Mouse (Mus musculus): ENCODE measurements around the gene Gm20695.

Gm20695 gene

DNA sequence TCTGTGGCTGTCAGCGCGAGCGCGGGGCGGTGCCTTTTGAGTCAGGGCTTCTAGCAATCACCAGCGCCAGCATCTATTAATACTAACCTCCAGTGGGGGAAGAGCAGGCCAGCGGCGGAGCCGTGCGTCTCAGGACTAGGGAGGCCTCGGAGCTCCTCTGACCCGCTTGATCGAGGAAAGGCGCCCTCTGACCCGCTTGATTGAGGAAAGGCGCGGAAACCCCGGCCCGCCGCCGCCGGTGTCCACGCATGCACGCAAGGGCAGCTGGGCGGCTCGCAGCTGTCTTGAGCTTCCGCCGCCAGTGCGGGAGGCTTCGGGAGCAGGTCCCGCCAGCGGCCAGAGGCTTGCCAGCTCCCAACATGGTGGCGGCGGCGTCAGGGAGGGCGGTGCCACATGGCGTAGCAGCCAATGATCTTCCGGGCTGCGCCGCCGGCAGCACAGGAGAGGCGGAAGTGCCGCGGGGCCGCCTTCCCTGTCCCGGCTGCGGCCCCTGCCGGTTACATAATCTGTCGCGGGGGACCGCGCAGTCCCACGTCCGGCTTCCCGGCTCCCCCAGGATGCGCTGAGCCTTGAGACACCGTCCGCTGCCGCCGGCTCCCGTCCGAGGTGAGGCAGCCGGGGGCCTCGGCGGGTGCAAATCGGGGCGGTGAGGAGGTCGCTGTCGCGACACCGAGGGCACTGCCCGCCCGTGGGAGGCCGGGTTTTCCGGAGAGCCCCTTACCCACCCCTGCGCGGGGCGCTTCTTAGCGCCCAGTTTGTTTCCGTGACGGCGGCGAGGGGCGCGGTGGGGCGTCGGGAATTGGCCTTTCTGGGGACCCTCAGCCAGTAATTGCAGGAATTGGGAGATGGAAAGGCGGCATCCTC is at the start of gene Gm20695, which contains the start of gene Zfp597:
Gm20695 (plus strand) TSS at position 448 of the 864 bp plus-strand sequence.
Zfp597 (minus strand) TSS at position 361 of the 864 bp plus-strand sequence.
- TF ChIP-seq GATA4 (IDR thresholded peaks at IDR 0.05; ENCODE audit: insufficient replicate concordance, low read length) = peak; percentile 65; the same call in 1 of the 2 replicates

DNA sequence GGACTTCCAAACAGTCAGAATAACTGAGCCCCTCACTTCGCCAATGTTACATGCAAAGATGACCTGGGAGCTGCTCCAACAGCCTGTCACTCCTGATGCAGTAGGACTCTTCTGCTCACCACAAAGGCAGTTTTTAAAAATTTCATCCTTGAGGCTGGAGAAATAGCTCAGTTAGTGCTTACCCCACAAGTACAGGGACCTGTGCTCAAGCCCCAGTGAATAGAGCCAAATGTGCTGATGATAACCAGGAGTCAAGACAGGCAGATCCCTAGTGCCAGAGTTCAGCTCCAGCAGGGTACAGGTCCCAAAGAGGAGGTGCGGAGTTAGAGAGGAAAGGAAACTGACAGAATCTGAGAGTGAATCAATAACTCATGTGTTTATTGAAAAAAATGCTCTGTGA is 49.0 kb upstream of the Gm20695 start:
- TF ChIP-seq GATA4 (IDR thresholded peaks at IDR 0.05; ENCODE audit: insufficient replicate concordance, low read length) = no peak

DNA sequence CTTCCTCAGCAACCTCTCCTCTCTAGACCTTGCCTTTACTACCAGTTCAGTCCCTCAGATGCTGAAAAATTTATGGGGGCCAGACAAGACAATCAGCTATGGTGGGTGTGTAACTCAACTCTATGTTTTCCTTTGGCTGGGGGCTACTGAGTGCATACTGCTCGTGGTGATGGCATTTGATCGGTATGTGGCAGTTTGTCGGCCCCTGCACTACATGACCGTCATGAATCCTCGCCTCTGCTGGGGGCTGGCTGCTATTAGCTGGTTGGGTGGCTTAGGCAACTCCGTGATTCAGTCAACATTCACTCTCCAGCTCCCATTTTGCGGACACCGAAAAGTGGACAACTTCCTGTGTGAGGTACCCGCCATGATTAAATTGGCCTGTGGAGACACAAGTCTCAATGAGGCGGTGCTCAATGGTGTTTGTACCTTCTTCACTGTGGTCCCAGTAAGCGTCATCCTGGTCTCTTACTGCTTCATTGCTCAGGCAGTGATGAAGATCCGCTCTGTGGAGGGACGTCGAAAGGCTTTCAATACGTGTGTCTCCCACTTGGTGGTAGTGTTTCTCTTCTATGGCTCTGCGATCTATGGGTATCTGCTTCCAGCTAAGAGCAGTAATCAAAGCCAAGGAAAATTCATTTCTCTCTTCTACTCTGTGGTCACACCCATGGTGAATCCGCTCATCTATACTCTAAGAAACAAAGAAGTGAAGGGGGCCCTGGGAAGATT is 45.1 kb upstream of the Gm20695 start:
- TF ChIP-seq GATA4 (IDR thresholded peaks at IDR 0.05; ENCODE audit: insufficient replicate concordance, low read length) = no peak

DNA sequence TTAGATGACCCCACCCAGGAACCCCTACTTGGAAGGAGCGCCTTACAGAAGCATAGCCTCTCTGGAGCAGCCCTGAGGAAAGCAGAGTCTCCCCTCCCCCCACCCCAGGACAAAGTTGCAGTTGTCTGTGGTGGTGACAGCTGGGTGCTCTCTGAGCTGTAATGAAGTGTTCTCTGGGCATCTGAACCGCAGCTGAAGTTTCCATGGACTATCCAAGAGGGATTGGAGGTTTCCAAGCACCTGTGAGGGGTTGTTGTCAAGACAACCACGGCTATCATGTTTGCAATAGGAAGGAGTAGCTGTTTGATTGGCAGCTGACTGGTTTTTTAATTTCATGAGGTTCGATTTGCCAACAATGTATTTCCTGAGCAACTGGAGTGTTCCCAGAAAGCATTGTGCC is 41.5 kb upstream of the Gm20695 start:
- no peak for TF ChIP-seq GATA4 (IDR thresholded peaks at IDR 0.05; ENCODE audit: insufficient replicate concordance, low read length)

DNA sequence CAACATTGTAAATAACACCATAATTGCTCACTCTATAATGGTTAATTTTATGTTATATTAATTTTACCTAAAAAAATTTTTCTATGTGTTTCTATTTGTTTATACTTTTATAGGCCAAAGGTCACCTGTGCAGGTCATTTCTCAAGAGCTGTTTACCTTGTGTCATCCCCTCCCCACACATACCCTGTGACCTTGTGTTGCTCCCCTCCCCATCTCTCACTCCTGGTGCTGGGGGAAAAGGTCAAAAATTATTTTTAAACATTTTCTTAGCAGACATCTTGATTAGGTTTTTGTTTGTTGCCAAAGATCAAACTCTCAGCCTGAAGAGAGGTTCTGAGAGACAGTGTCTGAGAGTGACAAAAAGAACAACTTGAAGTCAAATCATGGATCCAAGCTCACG is 40.7 kb upstream of the Gm20695 start:
- TF ChIP-seq GATA4 (IDR thresholded peaks at IDR 0.05; ENCODE audit: insufficient replicate concordance, low read length) = no peak

DNA sequence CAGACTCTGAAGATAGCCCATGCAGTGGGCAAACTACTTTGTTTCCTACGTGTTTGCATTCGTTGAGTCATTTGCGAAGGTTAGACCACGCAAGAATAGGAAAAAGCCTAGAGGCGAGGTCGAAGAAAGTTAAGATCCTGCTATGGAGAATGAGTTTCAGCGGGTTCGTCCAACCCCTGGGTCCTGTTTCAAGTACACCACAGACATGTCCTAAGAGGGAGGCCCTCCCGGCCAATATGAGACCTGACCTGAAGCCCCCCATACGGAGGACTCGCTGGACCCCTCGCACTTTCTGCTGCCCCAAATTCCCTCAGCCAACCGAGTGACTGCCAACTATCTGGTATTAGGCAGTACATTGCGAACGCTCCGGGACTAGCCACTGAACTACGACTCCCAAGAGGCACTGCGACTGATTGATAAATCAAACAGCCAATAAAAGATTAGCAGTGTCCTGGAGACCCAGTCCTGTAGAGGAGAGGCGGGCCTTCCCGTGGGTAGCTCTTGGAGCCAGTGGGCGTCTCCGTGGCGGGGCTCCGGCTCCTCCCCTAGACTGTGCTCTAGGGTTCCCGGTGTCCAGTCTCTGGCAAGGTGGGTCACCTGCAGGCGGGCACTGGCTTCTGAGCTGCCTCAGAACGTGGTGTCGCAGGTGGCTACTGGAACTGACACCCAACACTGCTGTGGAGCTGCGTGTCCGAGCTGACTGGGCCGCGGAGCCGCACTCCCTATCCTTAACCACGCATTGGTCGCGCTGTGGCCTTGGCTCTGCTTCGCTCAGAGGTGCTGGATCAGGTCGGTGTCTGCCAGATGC is 37.5 kb upstream of the Gm20695 start, which contains the start of gene Zfp174:
Zfp174 (plus strand) TSS at position 558 of the 808 bp plus-strand sequence.
- TF ChIP-seq GATA4 (IDR thresholded peaks at IDR 0.05; ENCODE audit: insufficient replicate concordance, low read length) = no peak; the same call in 1 of the 2 replicates

- no peak for TF ChIP-seq GATA4 (IDR thresholded peaks at IDR 0.05; ENCODE audit: insufficient replicate concordance, low read length)
Observed at GRCm38 (mm10) chr16:3847871-3848270, 36.6 kb upstream of the Gm20695 start.

- no peak for TF ChIP-seq GATA4 (IDR thresholded peaks at IDR 0.05; ENCODE audit: insufficient replicate concordance, low read length)
Observed at GRCm38 (mm10) chr16:3848416-3848815, 36.0 kb upstream of the Gm20695 start.

- TF ChIP-seq GATA4 (IDR thresholded peaks at IDR 0.05; ENCODE audit: insufficient replicate concordance, low read length) = no peak
Observed at GRCm38 (mm10) chr16:3852586-3852985, 31.9 kb upstream of the Gm20695 start.

GRCm38 (mm10) chr16:3854437-3855182 is 29.8 kb upstream of the Gm20695 start:
- no peak for TF ChIP-seq GATA4 (IDR thresholded peaks at IDR 0.05; ENCODE audit: insufficient replicate concordance, low read length)

GRCm38 (mm10) chr16:3855776-3856175 is 28.7 kb upstream of the Gm20695 start:
- TF ChIP-seq GATA4 (IDR thresholded peaks at IDR 0.05; ENCODE audit: insufficient replicate concordance, low read length) = no peak

- no peak for TF ChIP-seq GATA4 (IDR thresholded peaks at IDR 0.05; ENCODE audit: insufficient replicate concordance, low read length)
Observed at GRCm38 (mm10) chr16:3859254-3859653, 25.2 kb upstream of the Gm20695 start.

- TF ChIP-seq GATA4 (IDR thresholded peaks at IDR 0.05; ENCODE audit: insufficient replicate concordance, low read length) = no peak
Observed at GRCm38 (mm10) chr16:3871815-3872214, 12.6 kb upstream of the Gm20695 start.

Data from liver, adult (tissue).